Mouse (Mus musculus) cerebellum, postnatal 36 days (tissue): ENCODE results near the gene Ptges2.
A peak's percentile ranks its signal among the peaks of the same experiment; 100 is the strongest.

Experiments used
- DNase-seq, 2 experiments: peaks; one replicate each; pipeline ENCODE4 v3.0.0; 2021 to 2022; ENCODE audit warnings: mixed read lengths in 2 of 2

Ptges2 gene

DNA sequence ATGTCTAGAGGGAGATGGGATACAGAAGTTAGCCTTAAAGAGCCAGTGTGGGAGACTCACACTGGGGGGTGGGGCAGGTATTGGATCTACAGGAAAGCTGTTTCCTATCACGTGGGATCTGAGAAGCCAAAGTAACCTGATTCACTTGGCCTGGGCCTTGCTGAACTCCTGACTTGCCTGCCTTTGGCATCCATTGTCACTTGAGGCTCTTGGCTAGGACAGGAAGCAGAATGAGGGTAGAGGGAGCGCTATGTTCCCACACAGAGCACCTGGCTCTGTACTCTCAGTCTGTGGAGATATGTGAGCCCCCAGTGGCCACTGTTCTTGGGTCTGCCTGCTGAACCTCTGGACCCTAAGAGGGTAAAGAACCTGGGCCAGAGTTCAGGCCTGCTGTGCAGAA, 20.9 kb downstream of the Ptges2 start:
- DNase-seq, result no peak

DNA sequence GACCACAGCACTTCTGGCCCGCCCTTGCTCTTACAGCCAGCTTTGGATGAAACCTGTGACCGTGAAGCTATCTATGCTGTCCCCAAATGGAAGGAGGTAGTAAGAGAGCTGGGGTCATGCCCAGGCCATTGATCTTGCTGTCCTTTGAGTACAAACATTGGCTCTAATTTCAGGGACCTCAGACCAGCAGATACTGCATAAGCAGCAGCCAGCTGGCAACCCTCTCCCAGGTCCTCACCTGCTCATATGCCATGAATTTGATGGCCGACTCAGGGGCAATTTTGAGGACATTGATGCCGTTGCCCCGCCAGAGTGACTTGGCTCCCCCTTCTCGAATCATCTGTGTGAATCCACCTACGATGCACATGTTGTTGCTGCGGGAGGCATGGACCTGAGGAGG, 21.8 kb downstream of the Ptges2 start:
- no peak for DNase-seq

DNA sequence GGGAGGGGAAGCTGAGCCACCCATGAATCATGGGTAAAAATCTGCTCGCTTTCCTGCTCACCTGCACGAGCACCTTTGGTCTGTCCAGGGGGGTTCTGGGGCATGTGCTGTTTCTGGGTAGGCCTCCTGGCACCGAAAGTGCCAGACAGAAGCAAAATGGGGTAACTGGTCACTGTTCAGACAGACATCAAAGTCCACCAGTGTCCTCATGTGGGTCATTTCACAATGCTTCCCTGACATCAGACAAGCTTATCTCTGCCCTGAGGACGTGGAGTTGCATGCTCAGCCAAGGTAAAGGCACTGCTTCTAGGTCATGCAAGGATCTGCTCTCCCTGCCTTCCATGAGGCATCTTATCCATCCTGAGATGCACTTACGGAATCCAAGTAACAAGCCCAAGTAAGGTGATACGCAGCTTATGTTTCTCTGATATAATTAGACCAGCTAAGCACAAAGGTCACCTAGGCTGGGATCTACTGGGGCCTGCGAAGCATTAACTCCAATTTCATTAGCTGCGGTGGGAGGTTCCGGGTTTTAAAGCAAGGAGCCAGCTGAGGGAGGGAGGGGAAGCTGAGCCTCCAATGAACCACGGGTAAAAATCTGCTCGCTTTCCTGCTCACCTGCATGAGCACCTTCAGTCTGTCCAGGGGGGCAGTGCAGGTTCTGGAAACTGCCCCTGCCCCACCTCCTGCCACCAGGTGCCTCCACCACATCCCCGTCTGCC, 22.9 kb downstream of the Ptges2 start:
- DNase-seq, result no peak

DNA sequence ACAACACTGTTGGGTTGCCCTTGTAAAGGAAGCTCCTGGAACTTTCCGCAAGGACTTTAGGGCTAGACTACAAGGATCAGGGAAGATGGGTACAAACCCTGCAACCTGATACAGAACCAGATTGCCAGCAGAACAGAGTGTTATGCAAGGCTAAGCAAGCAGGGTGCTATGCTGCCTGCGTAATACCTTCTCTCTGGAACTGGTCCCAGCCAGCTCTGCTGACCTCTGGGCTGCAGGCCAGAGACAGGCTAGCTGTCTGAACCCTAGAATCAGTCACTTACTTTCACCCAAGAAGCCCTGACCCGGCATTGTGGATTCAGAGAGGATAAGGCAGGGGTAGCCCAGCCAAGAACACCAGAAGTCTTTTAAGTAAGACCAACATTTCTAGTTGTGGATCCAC, 23.7 kb downstream of the Ptges2 start:
- DNase-seq, result peak; percentile 53

DNA sequence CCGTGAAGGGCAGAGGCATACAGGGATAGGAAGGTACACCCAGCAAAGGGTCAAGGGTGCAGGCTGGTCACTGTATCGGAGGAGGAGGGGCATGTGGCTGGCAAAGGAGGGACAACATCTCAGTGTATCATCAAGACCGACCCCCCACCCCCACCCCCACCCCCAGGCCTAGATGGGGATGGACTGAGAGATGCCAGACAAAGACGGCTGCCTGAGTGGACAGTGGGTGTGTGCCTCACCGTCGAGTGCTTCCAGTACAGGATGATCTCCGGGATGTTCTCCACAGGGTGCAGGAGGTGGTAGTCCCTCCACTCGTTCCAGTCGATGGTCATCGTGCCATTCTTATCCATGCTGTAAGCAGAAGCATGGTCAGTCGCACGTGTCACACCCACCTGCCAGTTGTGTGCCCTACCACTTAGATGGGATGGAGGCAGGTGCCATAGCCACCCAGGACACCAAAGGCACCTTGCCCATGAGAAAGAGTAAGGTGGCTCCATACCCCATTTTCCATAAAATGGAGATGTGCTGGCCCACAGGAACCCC, 24.4 kb downstream of the Ptges2 start:
- no peak for DNase-seq

DNA sequence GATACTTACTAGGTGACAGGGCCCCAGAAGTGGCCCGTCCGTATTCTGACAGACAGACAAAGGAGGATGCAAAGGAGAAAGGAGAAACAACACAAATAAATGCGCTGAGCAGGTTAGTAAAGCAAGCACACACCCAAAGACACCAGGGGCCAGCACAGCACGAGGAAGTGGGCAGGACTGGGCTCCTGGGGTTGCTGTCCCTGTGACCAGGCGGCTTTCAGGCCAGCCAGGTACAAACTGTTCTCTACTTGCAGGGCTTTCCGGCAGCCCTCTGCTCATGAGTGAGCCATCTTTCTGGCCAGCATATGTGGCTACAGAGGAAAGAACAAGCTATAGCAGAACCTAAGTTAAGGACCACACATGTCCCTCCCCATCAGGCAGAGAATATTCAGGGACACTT, 25.0 kb downstream of the Ptges2 start:
- DNase-seq, result no peak

DNA sequence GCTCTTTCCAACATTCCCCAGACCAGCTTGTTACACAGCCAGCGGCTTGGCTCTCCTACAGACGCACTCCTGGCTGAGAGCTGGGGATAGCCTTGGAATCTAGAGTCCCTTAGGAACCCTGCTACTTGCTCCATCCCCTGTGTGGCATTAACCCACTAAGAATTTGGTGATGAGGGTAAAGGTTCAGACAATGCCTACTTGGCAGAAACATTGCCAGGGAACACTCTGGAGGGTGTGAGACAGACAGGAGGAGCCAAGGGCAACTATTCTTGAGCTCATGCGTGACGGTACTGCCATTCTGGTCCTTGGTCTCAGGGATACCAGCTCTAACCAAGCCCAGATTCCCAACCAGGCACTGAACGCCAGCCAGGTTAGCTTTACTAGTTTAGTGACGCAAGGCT, 26.2 kb downstream of the Ptges2 start:
- no peak for DNase-seq

DNA sequence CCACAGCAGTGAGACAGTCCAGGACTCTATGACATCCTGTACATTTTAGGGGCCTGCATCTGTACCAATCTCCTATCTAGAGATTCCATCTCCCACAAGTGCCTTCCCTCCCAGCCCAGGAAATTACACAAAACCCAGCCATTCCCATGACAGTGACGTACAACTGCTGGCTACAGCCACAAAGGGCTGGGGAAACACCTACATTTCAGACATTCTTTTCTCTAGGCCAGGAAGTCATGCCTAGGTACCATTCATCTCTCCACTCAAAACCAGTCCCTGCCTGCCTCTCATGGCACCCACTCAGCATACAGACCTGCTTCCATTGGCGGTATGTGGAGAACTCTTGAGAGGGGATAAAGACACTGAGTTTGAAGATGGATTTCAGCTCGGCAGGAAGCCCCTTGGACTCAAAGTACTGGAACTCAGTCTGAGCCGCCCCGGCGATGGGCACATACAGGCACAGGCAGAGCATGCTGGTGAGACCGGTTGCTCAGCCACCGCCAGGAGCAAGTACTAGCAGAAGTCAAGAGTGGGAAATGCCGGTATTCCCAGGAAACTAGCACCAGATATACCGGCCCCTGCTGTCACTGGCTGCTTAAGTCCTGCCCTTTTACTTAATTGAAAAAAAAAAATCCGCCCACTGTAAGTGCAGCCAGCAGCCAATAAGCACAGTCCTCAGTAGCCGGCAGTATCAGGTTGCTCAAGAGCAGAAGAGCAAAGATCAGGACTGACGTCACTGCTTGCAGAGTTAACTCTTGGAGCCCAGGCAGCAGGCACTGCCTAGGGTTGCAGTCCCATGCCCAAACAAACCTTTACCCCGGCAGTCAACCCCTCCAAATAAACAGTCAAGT, 28.0 kb downstream of the Ptges2 start:
- DNase-seq, result peak; percentile 38 to 55

DNA sequence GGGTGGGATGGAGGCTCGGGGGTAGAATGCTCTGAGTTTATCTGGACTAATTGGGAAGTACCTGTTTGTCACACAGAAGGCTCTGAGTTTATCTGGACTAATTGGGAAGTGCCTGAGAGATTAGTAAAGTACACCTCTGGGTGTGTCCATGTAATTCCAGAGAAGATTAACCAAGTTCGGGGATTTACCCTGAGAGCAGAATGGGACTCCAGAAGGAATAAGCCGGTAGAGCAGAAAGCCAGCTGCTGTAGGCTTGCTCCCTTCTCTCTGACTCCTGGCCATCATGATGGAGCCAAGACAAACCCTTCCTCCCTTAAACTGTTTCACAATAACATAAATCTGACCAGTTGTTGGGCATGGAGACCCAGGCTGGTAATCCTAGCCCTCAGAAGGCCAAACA, 29.1 kb downstream of the Ptges2 start:
- DNase-seq, result no peak

DNA sequence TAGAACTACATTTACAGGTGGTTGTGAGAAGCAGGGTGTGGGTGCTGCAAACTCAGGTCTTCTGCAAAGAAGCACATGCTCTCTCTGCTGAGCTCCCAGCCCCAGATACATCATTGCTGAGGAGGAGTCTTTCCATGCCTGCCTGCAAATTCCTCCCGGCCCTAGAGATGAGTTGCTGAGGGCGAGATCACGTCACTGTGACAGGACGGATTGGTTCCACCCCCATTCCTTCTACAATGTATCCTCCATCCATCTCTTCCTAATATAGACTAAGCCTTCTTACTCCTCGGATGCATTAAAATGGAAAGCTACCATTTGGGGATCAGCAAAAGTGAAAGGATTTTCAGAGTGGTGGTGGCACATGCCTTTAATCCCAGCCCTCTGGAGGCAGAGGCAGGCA, 29.9 kb downstream of the Ptges2 start:
- no peak for DNase-seq

DNA sequence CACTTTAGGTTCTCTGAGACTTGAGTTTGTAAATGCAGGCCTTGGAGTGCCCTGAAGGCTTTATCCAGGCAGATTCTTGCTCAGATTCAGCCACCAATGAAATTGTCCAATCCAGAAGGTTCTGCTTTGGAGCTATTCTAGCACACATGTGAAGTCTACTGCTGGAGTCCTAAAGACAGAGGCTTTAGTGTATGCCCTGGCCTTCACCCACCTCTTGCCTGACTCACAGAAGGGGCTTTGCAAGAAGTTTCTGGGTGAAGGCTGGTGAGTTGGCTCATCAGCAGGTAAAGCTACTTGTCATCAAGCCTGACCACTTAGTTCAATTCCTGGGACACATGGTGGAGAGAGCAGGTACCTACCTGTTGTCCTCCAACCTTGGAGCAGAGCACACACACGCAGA, 30.4 kb downstream of the Ptges2 start:
- no peak for DNase-seq

DNA sequence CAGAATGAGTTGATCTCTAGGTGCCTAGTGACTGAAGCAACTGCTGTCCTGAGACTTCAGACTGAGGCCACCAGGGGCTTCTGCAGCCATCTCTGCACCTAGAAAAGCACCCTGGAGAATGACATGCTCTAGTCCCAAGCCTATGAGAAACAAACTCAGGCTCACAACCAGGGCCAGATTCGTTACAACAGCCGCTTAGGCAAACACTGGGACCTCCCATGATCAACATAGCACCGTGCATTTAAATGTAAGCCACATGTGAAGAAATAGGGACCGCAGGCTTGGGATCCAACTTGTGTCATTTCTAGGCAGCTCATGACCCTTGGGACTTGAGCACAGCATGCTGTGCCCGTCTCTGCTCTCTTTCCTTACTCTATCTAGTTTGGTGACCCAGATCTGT, 32.0 kb downstream of the Ptges2 start:
- no peak for DNase-seq

DNA sequence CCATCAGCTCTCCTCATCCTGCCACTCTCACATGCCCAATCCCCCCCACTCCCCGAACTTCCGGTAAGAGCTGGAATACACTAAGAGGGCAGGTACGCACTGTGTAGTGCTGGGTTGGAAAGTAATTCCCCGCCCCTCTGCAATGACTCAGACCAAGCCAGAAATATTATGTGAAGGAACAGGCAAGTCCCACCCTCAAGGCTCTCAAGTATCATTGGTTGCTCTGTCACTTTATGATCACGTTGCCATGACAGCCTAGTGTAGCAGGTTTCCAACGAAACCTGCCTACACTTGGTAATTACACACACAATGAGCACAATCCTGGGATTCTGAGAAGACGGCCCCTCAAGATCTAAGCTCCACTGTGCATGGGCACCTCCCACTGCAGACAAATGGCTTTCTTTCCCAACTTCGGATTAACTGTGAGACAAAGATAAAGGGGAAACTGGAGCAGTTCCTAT, 32.6 kb downstream of the Ptges2 start:
- no peak for DNase-seq

DNA sequence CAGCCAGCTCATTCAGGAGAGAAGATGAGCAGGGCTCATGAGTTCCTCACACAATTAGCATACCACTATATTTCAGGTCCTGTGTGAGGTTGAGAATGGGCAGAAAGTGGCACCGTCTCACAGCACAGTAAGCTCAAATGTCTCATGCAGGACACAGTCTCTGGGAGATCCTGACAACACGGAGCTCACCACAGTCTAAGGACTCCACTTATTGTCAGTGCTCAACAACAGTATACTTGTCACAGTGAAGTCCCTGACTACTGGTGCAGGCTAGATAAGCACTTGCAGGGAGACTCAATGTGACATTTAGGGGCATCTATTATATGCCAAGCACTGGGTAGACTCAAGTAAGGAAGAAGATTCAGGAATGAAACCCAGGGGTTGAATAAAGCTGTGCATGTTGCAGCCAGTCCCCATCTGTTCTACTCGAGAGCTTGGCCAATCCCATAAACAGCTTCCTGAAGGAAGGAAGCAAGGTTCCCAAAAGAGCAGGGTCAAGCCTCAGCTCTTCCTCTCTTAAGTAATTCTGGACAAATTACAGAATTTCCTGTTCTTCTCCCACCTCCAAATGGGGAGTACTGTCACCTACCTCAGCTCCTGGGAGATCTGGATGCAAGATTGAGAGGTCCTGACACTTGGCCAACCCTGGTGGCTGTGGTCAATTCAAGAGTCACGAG, 33.7 kb downstream of the Ptges2 start:
- DNase-seq, result no peak

DNA sequence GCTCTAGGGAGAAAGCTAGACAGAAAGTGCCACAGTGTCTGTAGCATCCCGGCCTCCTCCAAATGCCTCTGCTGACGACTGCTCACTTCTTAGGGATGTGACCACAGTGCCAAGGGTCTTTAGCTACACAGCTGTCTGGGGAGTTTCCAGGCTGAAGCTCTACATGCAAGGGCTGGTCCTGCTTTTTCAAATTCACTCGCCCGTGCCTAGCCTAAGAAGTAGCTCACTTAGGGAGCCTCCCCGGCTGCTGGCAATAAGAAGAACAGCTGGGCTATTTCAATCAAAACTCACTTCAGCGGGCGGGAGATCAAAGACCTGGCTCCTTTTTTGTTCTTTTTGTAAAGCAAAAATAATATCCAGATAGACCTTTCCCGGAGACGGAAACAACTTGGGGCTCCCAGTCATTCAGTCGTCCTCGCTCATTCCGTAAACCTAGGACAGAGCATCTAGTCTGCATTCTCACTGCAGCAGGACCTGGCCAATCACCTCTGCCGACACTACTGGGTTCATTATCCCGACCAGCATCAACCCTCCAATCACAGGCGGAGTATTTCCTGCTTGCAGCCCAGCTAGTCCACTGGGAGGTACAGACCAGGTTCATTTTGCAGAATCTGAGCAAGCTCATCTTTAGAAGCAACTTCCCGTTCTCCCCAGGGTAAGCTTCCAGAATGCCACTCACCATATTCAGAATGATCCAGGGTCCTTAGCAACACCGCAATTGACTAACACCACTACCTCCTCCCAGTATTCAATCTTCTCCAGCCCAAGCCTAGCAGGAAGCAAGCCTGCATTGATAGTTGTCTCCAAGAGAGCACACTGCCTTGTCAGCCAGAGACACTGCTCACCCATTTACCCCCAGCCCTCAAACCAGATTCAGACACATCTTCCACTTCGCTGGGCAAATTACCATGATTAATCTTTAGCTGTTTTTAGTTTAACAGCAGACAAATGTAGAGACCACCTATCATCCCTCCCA, 35.3 kb downstream of the Ptges2 start:
- DNase-seq, result peak; percentile 91 to 95

DNA sequence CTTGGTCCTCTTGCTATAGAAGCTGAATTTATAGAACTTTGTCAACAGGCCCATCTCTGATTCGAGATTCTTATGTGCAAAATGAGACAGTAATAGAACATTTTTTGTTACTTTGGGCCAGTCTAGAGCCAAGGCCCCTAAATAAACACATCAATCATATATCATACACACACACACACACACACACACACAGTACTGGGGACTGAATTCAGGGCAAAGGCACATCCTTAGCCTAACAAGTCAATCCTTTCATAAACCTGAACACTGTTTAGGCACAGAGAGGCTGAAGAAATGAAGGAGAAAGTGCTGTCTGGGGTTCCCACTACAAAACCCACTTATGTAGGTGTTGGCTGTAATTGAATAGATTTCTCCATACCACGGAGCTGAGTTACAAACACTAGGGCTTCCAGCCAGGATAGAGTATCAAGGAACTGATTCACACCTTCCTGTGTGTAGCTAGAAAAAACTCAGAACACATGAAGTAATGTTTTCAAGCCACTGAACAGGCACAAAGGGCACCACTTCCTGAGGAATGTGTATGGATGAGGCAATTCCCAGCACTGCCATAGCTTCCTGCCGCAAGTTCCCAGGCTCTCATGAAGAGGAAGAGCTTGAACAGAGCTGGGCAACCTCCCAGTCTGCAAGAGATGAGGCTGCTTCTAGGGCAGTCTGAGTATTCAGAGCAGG, 41.1 kb downstream of the Ptges2 start:
- no peak for DNase-seq

DNA sequence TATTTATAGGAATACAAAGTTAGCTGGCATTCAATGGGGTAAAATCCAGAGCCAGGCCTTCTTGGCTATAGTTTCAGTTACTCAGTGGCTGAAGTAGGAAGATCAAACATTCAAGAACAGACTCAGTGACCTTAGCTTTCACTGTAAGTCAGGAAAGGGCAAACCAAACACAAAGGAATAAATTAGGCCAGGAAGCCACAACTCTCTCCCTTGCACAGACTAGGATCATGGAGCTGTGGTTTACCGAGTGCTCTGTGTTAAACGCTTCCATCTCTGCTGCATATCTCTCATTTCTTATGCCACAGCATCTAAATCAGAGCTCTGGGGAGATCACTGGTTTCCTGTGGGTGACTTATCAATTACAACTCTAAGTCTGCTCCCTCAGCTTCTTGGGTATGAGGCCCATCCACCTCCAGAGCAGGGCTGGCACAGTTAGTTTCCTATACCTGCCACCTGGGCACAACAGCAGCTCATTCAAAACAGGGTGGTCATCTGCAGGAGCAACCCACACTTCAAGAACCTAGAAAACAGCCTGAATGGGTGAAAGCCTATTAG, 42.0 kb downstream of the Ptges2 start:
- no peak for DNase-seq

DNA sequence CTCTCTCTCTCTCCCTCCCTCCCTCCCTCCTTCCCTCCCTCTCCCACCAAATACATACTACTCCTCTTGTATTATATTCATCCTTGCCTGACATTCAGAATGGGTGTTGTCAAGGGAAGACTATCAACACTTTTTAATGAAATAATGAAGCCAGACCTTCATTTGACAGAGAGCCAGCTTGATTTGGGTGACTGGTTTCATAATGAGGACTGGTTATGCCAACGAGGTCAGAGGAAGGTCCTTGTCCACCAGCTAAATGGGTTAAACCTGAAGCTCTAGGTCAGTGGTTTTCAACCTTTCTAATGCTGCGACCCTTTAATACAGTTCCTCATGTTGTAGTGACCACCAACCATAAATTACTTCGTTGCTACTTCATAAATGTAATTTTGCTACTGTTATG, 43.0 kb downstream of the Ptges2 start:
- DNase-seq, result no peak

DNA sequence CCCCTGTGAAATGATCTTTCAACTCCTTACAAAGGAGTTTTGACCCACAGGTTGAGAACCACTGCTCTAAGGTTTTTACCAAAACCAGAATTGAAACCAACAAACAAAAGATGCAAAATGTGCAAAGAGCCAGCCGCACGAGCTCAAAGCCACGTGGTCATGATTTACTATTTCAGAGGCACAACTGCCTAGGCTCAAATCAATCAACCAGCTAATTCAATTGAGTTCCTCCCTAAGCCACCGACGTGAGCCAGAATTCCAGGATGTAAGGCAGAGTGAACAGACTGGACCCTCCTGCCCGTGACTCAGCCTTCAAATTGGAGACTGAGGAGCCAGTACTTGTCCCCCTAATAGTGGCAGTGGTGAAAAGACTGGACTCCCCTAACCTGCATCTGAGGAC, 43.5 kb downstream of the Ptges2 start:
- no peak for DNase-seq

DNA sequence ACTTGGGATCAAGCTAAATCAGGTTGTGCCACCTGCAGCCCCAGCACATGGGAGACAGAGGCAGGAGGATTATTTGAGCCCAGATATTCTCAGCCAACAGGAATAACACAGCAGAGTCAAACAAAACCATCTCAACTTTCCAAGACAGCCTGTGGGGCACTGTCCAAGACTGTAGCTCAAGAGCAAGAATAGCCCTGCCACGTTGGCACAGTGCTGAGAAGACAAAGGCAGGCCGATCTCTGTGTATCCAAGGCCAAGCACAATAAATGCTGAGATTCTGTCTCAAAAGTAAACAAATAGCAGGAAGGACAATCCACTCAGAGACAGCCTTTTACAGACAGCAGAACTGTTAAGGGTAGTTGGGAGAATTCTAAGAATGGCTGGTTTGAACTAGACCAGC, 44.5 kb downstream of the Ptges2 start:
- no peak for DNase-seq

DNA sequence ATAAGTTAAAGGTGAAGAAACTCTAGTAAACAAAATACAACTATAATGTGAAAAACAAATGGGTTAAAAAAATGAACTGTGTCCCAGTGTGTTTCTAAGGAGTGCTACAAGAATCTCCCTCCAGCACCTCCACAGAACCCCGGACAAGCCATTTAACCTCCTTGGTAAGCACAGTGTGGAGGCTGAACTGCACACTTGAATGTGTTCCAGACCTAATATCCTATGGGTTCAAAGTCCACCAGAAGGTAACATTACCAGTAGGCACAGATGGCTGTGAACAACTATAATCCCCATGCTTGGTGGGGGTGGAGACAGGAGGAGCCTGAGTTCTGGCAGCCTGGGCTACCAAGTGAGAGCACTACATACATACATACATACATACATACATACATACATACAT, 44.9 kb downstream of the Ptges2 start:
- DNase-seq, result no peak
